Mouse (Mus musculus): ENCODE results near the gene Heatr4. TPM values are rescaled to one million over a fixed set of nuclear protein-coding genes. Genes with fewer than 3 reads are reported as not detected.

Heatr4 gene
- not detected for polyA plus RNA-seq (2015; fragmentation: Illumina TruSeq; extraction: RNeasy Lipid Tissue Mini Kit (QIAGEN cat#74804); ENCODE audit: low read depth, low replicate concordance)

DNA sequence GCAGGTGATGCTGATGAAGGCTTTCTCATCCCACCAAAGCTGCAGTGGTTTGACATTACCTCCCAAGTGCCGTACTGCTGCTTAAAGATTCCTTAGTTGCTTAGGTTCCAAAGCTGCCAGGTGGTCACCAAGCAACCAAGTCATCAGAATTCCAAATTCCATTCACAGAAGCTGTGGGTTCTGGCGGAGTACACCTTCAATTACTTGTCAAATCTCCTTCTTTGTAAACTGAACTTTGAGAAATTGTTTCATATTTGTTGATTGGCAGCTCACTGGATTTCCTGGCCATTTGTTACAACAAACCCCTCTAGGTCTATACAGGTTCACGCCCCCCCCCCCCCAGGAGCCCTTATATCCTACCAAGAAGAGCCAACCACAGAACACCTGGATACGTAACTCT is at the start of gene Heatr4:
Gene Heatr4, minus strand, starts transcription at position 101 of the 400 bp plus-strand sequence.

DNA sequence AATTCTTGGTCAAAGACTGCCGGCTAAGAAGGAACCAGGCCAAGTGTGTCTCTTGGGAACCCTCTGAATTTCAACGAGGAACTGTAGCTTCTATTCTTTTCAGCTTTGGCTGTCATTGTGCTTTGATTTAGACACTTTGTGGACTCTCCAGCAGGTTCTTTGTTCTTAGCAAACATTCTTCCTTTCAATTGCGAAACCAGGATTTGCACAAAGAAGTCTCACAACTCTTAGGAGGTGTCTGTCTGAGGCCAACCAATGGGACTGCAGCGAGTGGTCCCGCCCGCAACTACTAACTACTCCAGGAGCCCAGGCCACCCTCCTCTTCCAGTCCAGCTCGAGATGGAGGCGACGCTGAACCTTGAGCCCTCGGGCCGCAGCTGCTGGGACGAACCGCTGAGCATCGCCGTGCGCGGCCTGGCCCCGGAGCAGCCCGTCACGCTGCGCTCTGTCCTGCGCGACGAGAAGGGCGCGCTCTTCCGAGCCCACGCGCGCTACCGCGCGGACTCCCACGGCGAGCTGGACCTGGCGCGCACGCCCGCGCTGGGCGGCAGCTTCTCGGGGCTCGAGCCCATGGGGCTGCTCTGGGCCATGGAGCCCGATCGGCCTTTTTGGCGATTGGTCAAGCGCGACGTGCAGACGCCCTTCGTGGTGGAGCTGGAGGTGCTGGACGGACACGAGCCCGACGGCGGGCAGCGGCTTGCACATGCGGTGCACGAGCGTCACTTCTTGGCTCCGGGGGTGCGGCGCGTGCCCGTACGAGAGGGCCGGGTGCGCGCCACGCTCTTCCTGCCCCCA is 24.7 kb upstream of the Heatr4 start, which contains the start of gene Acot1:
Gene Acot1, plus strand, starts transcription at position 320 of the 795 bp plus-strand sequence.

DNA sequence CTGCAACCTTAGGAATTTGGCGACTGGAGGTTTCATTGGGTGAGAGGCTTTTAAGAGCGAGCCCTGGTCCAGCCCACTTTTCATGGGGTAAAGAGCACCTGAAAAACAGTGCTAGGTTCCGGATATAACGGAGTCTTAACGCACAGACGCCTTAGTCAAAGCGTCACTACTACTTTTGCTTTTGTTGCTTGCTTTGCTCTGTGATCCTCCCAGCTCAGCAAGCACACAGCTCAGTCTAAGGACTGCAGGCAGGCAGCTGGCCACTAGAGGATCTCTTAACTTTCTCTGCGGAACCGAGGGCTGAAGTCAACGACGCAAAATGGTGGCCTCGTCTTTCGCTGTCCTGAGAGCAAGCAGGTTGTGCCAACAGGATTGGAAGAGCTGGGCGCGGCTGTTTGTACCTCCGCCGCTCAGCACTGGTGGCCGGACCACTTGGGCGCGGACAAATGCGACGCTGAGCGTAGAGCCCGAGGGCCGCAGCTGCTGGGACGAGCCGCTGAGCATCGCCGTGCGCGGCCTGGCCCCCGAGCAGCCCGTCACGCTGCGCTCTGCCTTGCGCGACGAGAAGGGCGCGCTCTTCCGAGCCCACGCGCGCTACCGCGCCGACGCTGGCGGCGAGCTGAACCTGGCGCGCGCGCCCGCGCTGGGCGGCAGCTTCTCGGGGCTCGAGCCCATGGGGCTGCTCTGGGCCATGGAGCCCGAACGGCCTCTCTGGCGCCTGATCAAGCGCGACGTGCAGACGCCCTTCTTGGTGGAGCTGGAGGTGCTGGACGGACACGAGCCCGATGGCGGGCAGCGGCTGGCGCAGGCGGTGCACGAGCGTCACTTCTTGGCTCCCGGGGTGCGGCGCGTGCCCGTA is 3.2 kb upstream of the Heatr4 start, which contains the start of gene Acot2:
Gene Acot2, plus strand, starts transcription at position 279 of the 859 bp plus-strand sequence.

DNA sequence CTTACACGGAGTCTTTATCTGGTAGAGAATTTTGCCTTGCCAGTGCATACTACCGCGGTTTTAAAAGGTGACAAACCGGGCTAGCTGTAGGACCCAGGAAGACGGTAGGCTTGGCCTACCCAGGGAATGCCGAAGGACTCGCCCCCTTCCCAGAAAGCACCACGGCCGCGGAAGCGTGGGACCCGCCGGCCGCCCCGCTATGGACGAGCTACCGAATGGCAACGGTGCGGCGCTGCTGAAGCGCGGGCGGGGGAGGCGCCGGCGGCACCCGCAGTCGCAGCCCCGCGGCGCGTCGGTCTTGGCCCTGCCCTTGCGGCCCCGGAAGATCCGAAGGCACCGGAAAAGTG is 34.2 kb downstream of the Heatr4 start, which contains the start of gene Riox1:
Gene Riox1, plus strand, starts transcription at position 116 of the 347 bp plus-strand sequence.

DNA sequence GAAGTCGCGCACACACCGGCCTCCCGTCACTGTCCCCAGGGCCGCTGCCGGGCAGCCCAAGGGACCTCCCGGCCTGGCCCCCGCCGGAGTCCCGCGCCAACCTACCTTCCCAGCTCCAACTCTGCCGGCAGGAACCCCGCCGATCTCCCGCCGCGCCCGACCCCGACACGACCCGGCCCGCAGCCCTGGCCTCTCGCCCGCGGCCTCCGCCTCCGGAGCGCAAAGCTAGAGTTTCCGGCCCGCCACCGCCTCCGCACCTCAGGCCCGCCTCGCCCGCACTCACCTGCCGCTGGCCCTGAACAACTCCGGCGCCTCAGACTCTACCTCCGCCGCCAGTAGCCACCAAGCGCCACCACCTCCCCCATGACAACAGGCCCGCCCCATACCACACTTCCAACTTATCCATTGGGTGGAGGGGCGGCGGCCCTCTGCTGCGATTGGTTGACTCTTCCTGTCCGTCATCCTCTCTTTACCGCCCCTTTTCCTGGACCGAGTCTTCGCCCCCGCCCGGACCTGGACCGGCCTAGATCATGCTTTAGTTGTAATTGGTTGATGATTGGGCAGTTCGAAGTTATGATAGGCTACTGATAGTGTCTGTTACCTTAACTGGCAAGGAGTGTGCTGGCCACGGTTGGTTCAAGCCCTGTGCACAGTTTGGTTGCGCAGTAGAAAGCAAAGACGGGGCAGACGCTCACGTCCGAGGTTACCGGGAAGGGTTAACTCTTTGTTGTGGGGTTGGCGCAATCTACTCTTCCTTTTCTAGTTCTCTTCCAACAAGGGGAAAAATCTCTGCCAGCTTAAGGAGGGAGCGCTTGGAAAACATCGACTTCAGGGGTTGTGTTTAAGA is 62.9 kb downstream of the Heatr4 start, which contains the start of gene Numb:
Gene Numb, minus strand, starts transcription at position 400 of the 847 bp plus-strand sequence.

Other genes starting within 250 kb of the Heatr4 start
- 2.4 TPM for gene Papln, start 221.2 kb downstream of the Heatr4 start, polyA plus RNA-seq (2015; fragmentation: Illumina TruSeq; extraction: RNeasy Lipid Tissue Mini Kit (QIAGEN cat#74804); ENCODE audit: low read depth, low replicate concordance)
- gene Numb, start 62.9 kb downstream of the Heatr4 start, polyA plus RNA-seq (2015; fragmentation: Illumina TruSeq; extraction: RNeasy Lipid Tissue Mini Kit (QIAGEN cat#74804); ENCODE audit: low read depth, low replicate concordance): 42.0 TPM
- gene Riox1, start 34.2 kb downstream of the Heatr4 start, polyA plus RNA-seq (2015; fragmentation: Illumina TruSeq; extraction: RNeasy Lipid Tissue Mini Kit (QIAGEN cat#74804); ENCODE audit: low read depth, low replicate concordance): 10.2 TPM
- gene Acot2, start 3.0 kb upstream of the Heatr4 start, polyA plus RNA-seq (2015; fragmentation: Illumina TruSeq; extraction: RNeasy Lipid Tissue Mini Kit (QIAGEN cat#74804); ENCODE audit: low read depth, low replicate concordance): 5.5 TPM
- gene Acot1, start 24.6 kb upstream of the Heatr4 start, polyA plus RNA-seq (2015; fragmentation: Illumina TruSeq; extraction: RNeasy Lipid Tissue Mini Kit (QIAGEN cat#74804); ENCODE audit: low read depth, low replicate concordance): 35.0 TPM
- 1.4 TPM for gene Acot4, start 53.5 kb upstream of the Heatr4 start, polyA plus RNA-seq (2015; fragmentation: Illumina TruSeq; extraction: RNeasy Lipid Tissue Mini Kit (QIAGEN cat#74804); ENCODE audit: low read depth, low replicate concordance)
- gene Gm49366, start 54.1 kb upstream of the Heatr4 start, polyA plus RNA-seq (2015; fragmentation: Illumina TruSeq; extraction: RNeasy Lipid Tissue Mini Kit (QIAGEN cat#74804); ENCODE audit: low read depth, low replicate concordance): not detected
- gene Acot3, start 67.3 kb upstream of the Heatr4 start, polyA plus RNA-seq (2015; fragmentation: Illumina TruSeq; extraction: RNeasy Lipid Tissue Mini Kit (QIAGEN cat#74804); ENCODE audit: low read depth, low replicate concordance): 1.8 TPM
- 3.6 TPM for gene Acot5, start 84.5 kb upstream of the Heatr4 start, polyA plus RNA-seq (2015; fragmentation: Illumina TruSeq; extraction: RNeasy Lipid Tissue Mini Kit (QIAGEN cat#74804); ENCODE audit: low read depth, low replicate concordance)
- 5.0 TPM for gene Acot6, start 115.8 kb upstream of the Heatr4 start, polyA plus RNA-seq (2015; fragmentation: Illumina TruSeq; extraction: RNeasy Lipid Tissue Mini Kit (QIAGEN cat#74804); ENCODE audit: low read depth, low replicate concordance)
- 63.1 TPM for gene Dnal1, start 129.5 kb upstream of the Heatr4 start, polyA plus RNA-seq (2015; fragmentation: Illumina TruSeq; extraction: RNeasy Lipid Tissue Mini Kit (QIAGEN cat#74804); ENCODE audit: low read depth, low replicate concordance)
- gene Pnma1, start 163.6 kb upstream of the Heatr4 start, polyA plus RNA-seq (2015; fragmentation: Illumina TruSeq; extraction: RNeasy Lipid Tissue Mini Kit (QIAGEN cat#74804); ENCODE audit: low read depth, low replicate concordance): 3.8 TPM
- 6.4 TPM for gene Elmsan1, start 234.0 kb upstream of the Heatr4 start, polyA plus RNA-seq (2015; fragmentation: Illumina TruSeq; extraction: RNeasy Lipid Tissue Mini Kit (QIAGEN cat#74804); ENCODE audit: low read depth, low replicate concordance)

Measured in brain, adult 10 weeks (tissue).